Mouse (Mus musculus): Measurements from ENCODE around the gene Zfp788. TPM values are rescaled to one million over a fixed set of nuclear protein-coding genes. Genes with fewer than 3 reads are reported as not detected.

The Zfp788 gene
- polyA plus RNA-seq, 1 experiment from 2014 or later: 12.4 TPM

Other genes with a start within 250 kb of the Zfp788 start
- 11.0 and 11.9 TPM in 2 replicates for gene AI987944, start 239.8 kb upstream of the Zfp788 start, polyA plus RNA-seq (2016; fragmentation: Nextera tagmentation; extraction: Ambion mirVana)
- gene Vmn2r57, start 184.5 kb upstream of the Zfp788 start, polyA plus RNA-seq (2016; fragmentation: Nextera tagmentation; extraction: Ambion mirVana): 0.21 TPM in 2 replicates
- 0.04 TPM in 1 of 2 replicates, not detected in the other for gene Gm20449, start 133.8 kb upstream of the Zfp788 start, polyA plus RNA-seq (2016; fragmentation: Nextera tagmentation; extraction: Ambion mirVana)
- gene AW146154, start 133.3 kb upstream of the Zfp788 start, polyA plus RNA-seq (2016; fragmentation: Nextera tagmentation; extraction: Ambion mirVana): 8.4 and 13.4 TPM in 2 replicates
- not detected in 2 replicates for gene Gm6871, start 59.5 kb upstream of the Zfp788 start, polyA plus RNA-seq (2016; fragmentation: Nextera tagmentation; extraction: Ambion mirVana)
- gene 2610021A01Rik, start 34.0 kb upstream of the Zfp788 start, polyA plus RNA-seq (2016; fragmentation: Nextera tagmentation; extraction: Ambion mirVana): 14.6 and 17.2 TPM in 2 replicates
- gene Vmn2r58, start 239.5 kb downstream of the Zfp788 start, polyA plus RNA-seq (2016; fragmentation: Nextera tagmentation; extraction: Ambion mirVana): not detected in 2 replicates

Data from midbrain, embryonic 10.5 days (tissue).